Mouse (Mus musculus) spleen, embryonic (tissue): ENCODE results near the gene Il1rapl1.

Experiments used
- CTCF ChIA-PET: fragments of 350-600 bp; sonication (Branson Sonifier 250); formaldehyde crosslinking; loops from one replicate; lab custom pipeline; 2022; lab: Charles Lee

Gene Il1rapl1

GRCm38 (mm10) chrX:88115609-88116073 lies at the start of gene Il1rapl1:
TSS of gene Il1rapl1 (minus strand) at chrX:88115645.
- CTCF ChIA-PET = no interaction called here

DNA sequence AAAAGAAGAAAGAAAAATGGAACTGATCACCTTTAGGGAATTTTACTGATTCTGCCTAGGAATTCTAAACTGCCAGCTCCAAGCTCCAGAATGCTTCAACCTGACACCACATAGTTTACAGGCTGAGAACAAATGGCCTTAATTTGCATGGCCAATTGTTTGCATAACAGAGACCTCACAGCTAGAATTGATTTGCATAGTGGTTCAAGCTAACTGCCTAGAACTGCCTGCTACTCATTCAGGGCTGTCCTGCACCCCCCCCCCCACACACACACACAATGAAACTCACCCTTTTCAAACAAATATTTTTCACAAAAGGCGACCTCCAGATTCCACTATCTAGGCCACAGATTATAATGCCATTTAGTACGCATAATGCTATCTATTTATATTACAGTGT lies 42.6 kb upstream of the Il1rapl1 start:
- CTCF ChIA-PET = interaction anchor here (0.6 kb wide), 1 partner anchor 1302 kb away, joined by 6 read pairs; no protein-coding TSS in a partner anchor

DNA sequence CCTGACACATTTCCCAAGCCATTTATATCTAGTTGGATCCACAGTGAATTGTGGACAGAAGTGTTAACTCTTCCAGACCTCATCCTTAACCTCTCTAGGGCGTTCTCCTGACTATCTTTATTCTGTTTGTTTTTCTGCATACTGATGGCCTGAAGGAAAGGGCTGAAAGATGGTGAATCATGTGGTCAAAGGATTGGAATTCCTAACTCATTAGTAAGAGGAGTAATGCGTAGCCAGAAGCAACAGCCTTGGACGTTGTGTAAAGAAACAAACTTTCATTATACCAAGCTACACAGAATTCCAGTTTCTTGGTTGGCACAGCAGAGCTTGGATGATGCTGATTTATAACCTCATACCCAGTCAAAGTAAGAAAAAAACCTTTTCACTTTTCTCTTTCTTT lies 10.2 kb upstream of the Il1rapl1 start:
- CTCF ChIA-PET = no interaction called here

GRCm38 (mm10) chrX:88120070-88120469 lies 4.6 kb upstream of the Il1rapl1 start:
- CTCF ChIA-PET = no interaction called here

GRCm38 (mm10) chrX:88117858-88118257 lies 2.4 kb upstream of the Il1rapl1 start:
- CTCF ChIA-PET = no interaction called here

GRCm38 (mm10) chrX:88116326-88116725 lies 881 bp upstream of the Il1rapl1 start:
- CTCF ChIA-PET = no interaction called here

DNA sequence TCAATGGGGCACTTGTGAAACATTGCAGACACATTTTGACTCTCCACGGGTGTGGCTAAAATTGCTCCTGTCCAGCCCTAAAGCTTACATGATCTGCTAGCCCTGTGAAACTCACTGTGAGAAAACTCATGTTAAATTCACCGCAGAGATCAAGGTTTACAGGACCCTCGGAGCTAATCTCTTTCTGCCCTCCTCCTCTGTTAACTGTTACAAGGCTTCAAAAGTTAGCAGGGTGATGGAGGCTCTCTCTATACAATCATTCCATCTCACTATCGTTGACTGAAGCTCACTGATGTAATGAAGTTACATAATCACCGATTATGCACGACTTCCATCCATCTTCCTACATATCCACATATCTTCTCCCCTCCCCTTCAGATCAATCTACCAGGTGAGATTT lies 1.9 kb downstream of the Il1rapl1 start:
- CTCF ChIA-PET = no interaction called here

DNA sequence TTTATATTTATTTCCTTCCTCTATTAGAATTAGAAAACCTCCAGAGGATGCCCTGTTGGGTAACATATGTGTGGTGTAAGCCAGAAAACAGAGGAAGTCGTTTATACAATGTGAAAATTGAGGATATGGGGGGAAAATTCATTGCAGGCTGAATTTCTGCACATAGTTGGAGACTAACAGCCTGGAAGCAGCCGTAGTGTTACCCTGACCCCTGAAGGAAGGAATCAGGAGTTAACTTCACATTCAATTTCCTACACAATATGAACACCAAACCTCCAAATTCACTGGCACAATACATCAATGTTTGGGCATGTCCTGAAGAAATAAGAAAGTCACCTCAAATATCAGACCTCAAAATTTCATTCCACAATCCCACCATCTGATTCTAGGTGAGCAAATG lies 3.2 kb downstream of the Il1rapl1 start:
- CTCF ChIA-PET = no interaction called here

DNA sequence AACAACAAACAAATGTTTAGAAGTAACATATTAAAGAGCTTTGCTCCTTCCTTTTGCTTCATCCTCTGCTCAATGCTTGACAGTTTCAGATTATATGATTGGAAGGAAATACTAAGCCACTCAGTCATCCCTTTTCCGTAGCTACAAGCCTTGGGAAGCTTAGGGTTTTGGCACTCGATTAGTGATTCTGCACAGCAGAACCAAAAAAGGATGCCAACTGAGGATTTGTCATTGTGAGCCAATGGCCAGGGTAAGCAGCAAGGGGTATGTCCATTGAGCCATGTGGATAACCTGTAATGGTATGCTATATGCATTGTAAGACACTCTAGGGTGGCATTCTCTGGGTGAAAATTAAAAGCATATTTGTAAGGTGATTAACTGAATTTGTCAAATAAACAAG lies 5.7 kb downstream of the Il1rapl1 start:
- CTCF ChIA-PET = no interaction called here

DNA sequence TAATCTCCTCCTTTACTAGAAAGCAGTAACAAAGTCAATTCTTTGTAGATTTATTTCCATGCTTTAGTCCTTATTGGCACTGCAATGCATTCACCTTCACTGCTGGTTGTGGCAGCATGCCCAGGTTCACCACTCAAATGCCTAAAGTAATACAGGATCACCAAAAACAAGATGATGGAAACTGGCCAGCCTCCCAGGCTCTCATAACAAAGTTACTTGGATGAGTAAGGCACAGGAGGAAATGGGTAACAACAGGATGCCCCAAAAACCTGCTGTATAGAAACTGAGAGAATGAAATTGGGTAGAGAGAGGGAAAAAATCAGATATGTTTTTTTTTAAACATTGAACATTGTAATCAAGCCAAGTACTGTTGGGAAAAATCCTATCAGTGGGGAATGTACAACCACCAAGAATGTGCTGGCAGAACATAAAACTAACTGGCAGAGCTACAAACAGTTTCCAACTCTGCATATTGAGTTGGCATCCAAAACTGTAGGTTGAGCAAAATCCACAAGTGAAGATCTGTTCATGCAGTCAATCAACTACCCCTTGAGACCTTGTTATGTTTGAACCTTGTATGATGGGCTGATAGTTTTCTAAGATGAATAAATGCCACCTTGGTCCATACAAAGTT lies 21.4 kb downstream of the Il1rapl1 start:
- CTCF ChIA-PET = no interaction called here

GRCm38 (mm10) chrX:88089873-88090272 lies 25.6 kb downstream of the Il1rapl1 start:
- CTCF ChIA-PET = no interaction called here

- CTCF ChIA-PET = no interaction called here
Measured at GRCm38 (mm10) chrX:88072741-88073419, 42.6 kb downstream of the Il1rapl1 start.

- CTCF ChIA-PET = no interaction called here
Measured at GRCm38 (mm10) chrX:88070368-88070767, 45.1 kb downstream of the Il1rapl1 start.

GRCm38 (mm10) chrX:88043556-88043955 lies 71.9 kb downstream of the Il1rapl1 start:
- CTCF ChIA-PET = no interaction called here

DNA sequence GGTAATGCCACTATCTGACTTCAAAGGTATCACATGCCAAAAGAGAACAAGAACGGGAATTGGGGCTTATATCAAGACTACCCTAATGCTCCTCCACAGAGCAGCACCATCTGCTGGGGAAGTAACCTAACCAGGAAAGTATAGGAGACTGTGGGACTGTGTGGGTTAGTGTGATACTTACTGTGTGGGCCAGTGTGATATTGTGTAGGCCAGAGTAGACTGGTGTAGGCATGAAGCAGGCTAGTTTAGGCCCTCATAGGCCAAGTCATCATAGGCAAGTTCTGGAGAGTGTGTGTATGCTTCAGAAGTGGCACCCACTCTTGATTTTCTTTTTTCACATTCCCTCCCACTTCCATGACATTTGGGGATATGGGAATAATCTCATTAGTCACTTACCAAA lies 76.5 kb downstream of the Il1rapl1 start:
- CTCF ChIA-PET = no interaction called here

GRCm38 (mm10) chrX:87897172-87897571 lies 218.3 kb downstream of the Il1rapl1 start:
- CTCF ChIA-PET = no interaction called here

DNA sequence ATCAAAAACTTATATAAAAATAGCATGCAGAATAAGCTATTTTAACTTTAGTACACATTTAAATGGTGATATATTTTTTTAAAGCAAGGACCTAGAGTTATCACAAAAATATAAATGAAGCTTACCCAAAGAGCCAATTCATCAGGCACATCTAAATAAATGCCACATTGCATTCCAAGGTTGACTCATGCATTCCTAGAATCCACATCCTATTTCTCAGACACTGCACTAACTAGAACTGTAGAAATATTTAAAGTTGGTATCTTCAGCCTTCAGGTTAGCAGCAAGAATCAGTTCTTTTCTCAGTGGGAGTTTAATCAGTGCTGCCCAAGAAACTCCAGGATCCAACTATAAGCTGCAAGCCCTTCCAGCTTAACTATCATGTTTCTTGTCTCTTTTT lies 223.5 kb downstream of the Il1rapl1 start:
- CTCF ChIA-PET = no interaction called here

DNA sequence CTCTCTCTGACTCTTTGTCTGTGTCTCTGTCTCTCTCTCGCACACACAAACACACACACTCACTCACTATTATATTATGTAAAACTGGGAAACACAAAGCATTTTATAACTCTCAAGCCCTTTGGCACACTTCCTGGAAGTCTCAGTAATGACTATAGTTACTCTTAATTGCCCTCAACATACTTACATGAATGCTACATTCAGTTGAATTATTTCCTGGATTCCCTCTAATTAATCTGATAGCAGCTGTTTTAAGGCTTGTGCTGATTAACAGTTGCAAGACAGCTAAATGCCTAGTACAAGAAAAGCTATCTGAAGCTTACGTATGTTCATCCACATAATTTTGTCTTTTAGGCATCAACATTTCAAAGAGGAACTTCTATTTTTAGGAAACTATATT lies 261.3 kb downstream of the Il1rapl1 start:
- CTCF ChIA-PET = no interaction called here

DNA sequence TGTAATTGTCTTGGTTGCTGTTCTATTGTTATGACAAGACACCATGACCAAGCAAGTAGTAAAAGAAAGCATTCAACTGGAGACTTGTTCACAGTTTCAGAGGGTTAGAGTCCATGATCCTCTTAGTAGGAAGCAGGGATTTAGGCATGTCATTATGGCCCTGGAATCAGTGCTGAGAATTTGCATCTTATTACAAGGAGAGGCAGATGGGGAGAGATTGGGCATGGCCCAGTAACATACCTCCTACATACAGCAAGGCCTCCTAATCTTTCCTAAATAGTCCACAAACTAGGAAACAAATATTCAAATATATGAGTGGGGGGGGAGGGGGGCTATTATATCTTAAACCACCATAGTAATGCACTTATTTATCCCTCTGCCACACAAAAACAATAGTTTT lies 301.6 kb downstream of the Il1rapl1 start:
- CTCF ChIA-PET = no interaction called here

- CTCF ChIA-PET = no interaction called here
Measured at GRCm38 (mm10) chrX:87807717-87808116, 307.7 kb downstream of the Il1rapl1 start.

DNA sequence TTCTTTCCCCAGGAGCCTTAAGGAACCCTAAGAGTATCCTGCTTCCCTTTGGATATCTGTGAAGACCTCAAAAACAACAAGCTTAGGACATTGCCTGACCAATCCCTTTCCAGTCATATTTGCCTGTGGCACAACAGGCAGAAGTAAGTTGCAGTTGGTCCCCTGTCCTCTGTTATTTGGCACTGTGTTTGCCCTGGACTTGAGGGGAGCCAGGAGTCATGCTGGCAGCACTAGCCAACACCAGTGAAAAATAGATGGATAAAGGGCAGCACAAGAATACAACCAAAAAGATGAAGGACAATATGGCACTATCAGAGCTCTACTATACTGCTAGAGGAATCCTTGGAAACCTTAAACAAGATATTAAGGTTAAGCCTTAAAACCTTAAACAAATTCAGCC lies 322.4 kb downstream of the Il1rapl1 start:
- CTCF ChIA-PET = no interaction called here

DNA sequence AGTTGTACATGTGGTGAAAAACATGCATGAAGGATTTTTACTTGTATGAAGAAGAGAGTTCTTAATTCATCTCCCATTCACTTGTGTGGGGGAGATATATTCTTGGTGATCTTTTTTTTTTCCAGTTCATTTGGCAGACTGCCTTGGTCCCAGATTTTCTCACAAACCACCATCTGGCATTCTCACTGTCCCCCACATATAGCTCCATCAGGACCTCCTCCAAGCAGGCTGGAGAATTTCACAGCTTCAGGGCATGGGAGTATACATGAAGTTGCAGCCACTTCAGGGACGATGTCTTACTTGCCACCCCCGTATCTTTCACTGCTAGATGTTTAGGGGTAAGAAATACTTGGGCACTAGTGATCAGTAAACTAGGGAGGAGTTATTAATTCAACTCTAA lies 404.9 kb downstream of the Il1rapl1 start:
- CTCF ChIA-PET = no interaction called here

DNA sequence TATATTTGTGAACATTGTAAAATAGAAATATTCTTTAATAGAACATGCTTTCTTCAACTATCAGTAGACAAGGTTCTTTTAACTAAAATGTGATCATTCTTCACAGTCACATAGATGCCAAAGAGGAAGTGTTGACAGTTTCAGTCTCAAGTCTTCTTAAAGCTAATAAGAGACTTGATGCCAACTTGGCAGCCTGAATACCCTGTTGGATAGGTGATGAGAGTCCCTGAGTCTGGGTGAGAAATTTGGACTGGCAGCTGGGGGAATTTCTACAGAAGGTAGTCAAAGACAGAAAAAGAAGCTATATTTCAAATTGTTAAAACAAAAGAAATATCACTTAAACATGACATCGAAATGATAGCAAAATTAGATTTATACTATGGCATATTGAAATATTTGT lies 451.6 kb downstream of the Il1rapl1 start:
- CTCF ChIA-PET = interaction anchor here (0.6 kb wide), 1 partner anchor 428 kb away, joined by 4 read pairs; no protein-coding TSS in a partner anchor
